Mouse (Mus musculus) c-Kit-positive CD71-positive TER-119-negative erythroid progenitor cells, embryonic 14.5 days (primary cell): ENCODE measurements around the gene Tanc1.

ENCODE experiments used
- DNase-seq: peaks from one replicate; pipeline ENCODE4 v3.0.0-alpha.2; 2013; ENCODE audit warnings: low read depth

Tanc1 gene

GRCm38 (mm10) chr2:59651801-59652200 is 40.0 kb downstream of the Tanc1 start:
- no peak for DNase-seq

DNA sequence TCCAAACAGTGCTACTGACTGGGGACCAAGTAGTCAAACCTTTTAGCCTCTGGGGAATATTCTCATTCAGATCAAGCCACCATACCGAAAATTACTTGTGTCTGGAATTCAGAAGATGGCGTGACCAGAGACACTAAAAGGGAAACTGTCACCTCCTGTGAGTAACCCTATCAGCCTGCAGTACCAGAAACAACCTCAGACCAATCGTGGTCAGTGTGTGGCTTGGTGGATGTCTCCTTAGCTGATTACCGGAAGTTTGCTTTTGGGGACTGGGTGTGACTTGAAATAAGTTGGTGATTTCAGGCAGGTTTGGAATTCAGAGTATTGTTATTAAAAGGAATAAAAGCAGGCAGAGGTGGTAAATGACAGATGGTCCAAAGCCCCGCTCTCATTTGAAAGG is 40.9 kb downstream of the Tanc1 start:
- no peak for DNase-seq

GRCm38 (mm10) chr2:59653306-59654165 is 41.7 kb downstream of the Tanc1 start:
- DNase-seq, result no peak

DNA sequence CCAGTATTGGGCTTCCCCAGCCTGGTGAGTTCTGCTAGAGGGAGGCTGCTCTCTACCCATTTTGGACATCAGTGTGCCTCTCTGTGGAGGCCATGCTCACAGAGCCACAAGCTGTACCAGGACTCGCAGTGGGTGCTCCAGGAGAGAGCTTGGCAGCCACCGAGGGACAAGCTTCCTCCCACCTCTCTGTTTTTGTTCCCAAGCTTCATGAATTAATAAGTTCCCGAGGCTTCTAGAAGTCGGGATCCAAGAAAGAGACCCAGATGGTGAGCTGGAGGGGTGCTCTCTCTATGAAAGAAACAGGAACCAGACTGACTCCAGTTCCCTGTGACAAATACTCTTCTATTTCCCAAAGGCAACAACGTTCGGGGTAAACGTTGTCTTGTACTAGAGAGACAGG is 43.6 kb downstream of the Tanc1 start:
- DNase-seq, result no peak

DNA sequence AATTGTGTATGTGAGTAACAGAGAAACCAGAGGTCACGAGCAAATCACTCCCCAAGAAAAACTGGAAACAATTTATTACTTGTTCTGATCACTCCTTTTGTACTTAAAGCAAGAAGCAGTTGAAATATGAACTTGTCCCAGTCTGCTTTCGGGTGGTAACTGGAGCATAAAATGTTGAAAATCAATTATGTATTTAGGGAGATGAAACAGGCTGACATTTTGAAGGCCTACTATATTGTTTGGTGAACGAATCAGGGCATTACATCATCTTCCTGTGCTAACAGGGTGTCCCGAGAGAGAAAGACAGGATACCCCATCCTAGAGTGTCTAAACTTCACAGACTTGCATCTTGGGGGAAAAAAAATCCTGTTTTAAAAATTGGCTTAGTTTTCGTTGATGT is 44.8 kb downstream of the Tanc1 start:
- no peak for DNase-seq

GRCm38 (mm10) chr2:59659686-59660085 is 47.8 kb downstream of the Tanc1 start:
- DNase-seq, result no peak

DNA sequence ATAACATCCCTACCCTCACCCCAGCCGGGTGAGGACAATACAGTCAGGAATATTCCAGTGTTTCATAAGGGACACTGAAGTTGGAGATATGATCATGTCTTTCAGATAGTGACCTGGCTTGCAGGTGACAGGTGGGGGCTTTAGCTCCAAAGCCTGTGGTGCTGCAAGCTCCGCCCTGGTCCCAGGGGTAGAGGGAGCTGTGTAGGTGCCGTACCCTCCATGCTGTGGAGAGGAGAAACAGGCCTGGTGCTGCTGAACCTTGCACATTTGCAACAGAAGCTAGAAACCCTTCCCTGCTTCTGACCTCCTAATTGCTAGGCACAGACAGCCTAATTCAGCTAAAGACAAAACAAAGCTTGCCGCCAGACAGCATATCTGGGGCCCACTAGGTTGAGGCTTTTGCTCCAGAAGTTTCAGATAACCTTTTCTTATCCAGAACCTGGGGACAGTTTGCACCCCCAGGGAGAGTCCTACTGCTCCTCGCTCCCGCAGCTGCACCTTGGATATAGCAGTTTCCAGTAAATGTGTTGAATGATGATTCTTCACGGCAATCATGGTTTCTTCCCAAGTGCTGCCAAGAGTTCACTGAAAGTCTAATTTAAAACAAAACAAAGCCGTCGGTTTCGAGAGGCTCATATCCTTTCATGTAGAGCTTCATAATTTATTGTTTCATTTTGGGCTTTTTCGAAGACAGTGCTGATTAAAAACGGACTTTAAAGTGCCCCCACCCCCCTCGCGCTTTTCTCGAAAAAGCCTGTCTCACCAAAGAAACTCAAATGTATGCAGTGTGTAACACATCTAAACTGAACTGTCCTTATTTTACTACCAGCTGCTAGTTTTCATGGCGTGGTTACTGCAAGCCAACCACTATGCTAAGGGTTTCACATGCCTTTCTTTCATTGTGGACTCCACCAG is 49.3 kb downstream of the Tanc1 start:
- no peak for DNase-seq

GRCm38 (mm10) chr2:59664803-59665567 is 53.1 kb downstream of the Tanc1 start:
- no peak for DNase-seq

GRCm38 (mm10) chr2:59666533-59666932 is 54.7 kb downstream of the Tanc1 start:
- no peak for DNase-seq

DNA sequence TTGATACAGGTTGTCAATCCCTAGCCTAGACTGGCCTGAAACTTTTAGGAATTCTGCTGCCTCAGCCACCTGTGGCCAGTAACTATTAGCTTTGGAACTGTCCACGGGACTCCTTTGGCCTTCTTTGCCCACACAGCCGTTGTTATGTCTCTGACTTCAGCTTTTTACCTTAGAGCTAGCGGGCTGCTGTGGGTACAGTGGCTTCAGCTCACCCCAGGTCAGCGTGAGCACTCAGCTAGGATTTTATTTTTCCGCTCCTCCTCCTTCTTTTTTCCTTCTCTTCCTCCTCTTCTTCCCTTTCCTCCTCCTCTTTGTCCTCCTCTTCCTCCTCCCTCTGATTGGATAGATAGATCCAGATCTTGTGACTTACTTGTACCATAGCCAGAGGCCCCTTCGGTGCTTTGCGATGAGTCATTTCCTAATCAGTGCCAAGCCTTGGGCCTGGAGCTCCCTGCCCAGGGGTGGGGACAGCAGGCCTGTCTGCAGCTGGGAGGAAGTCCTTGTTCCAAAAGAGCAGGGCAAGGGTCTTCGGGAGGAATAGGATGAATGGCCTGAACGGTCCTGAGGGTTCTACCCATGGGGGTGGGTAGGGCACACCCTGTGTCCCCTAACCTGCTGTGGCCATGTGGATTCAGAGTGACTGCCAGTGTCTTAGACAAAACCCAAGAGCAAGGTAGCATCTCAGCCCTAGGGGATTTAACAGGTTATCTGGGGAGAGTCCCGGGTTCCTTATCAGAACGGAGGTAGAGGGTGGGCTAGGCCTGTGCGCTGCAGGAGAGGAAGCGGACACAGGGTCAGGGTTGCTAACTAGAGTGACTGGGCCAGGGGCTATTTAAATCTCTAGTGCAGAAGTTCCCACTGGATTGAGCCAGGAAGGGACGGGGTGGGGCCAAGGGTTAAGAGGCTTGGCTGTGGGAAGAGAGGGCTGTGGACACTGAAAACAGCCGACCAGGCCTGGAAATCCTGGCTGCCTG is 58.5 kb downstream of the Tanc1 start:
- DNase-seq, result no peak

- no peak for DNase-seq
These were observed 59.8 kb downstream of the Tanc1 start for GRCm38 (mm10) chr2:59671671-59672070.

GRCm38 (mm10) chr2:59672086-59672485 is 60.2 kb downstream of the Tanc1 start:
- DNase-seq, result no peak

DNA sequence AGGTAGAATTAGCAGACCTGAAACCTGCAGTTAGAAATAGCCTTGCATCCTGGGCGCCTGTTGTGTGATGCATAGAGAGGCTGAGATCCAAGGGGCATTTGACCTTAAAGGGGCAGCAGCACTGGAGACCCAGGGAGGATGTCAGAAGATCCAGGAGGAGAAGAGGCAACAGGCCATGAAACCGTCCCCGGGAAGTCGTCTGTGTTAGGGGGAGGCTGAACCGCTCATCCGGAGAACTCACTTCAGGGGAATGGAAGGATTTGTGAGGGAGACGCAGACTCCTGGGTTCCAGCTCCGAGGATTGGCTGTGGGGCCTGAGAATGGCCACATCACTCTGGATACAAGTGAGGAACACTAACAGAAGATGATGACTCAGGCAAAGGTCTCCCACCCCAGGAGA is 60.8 kb downstream of the Tanc1 start:
- no peak for DNase-seq

GRCm38 (mm10) chr2:59673351-59673750 is 61.5 kb downstream of the Tanc1 start:
- DNase-seq, result no peak

GRCm38 (mm10) chr2:59673877-59674276 is 62.0 kb downstream of the Tanc1 start:
- DNase-seq, result no peak

DNA sequence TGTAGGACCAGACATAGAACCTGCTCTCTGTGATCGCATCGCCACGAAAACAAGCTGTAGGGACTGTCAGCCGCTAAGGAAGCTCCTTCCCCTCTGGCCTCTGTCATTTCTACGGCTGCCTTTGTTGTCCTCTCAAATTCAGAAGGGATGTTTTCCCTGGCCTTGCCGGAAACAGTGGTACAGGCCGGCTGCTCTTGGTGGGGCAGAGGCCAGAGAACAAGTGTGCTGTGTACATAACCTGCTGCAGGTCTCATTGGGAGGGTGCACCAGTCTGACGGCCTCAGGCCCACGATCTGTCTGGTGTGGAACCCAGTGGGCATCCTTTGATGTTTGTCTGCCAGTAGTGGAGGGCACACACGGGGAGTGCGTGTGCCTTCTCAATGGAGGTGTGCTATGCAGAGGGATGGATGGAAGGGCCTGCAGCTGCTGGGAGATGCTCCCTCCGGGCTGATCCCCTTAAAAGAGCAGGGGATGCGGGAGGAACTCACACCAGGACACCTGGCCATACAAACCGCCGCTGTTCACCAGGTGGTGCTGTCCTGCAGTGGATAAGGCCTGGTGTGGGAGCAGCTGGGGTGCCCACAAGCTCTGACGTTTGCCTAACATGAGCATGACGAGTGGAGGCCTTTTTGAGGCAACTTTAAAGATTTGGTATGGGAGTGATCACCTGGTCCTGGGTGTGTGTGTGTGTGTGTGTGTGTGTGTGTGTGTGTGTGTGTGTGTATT is 63.6 kb downstream of the Tanc1 start:
- no peak for DNase-seq

- no peak for DNase-seq
These were observed 64.2 kb downstream of the Tanc1 start for GRCm38 (mm10) chr2:59676041-59676440.

GRCm38 (mm10) chr2:59676442-59676841 is 64.6 kb downstream of the Tanc1 start:
- no peak for DNase-seq

GRCm38 (mm10) chr2:59679424-59680020 is 67.7 kb downstream of the Tanc1 start:
- no peak for DNase-seq

GRCm38 (mm10) chr2:59680736-59681135 is 68.9 kb downstream of the Tanc1 start:
- DNase-seq, result no peak
